Mouse (Mus musculus) urinary bladder, postnatal 4 days (tissue): Measurements from ENCODE around the gene Cd276.
A peak's percentile ranks its signal among the peaks of the same experiment; 100 is the strongest.
"Not testable (repeated sequence)": the region's sequence is repeated elsewhere in the genome, so short reads cannot be mapped to it uniquely, and the experiment has no call there.

Experiments used
- DNase-seq, 2 experiments: peaks; one replicate each; pipeline ENCODE4 v3.0.0; 2021 to 2022; ENCODE audit warnings: low spot score in 2 of 2

The Cd276 gene

GRCm38 (mm10) chr9:58554908-58555684 lies at the start of gene Cd276:
TSS of gene Cd276 (minus strand) at chr9:58555437.
- peak; percentile 56 to 75 for DNase-seq

GRCm38 (mm10) chr9:58595313-58595712 lies 40.1 kb upstream of the Cd276 start:
- DNase-seq, result no peak

GRCm38 (mm10) chr9:58588657-58589056 lies 33.4 kb upstream of the Cd276 start:
- no peak for DNase-seq

GRCm38 (mm10) chr9:58584323-58584722 lies 29.1 kb upstream of the Cd276 start:
- no peak for DNase-seq

- DNase-seq, result no peak
Measured at GRCm38 (mm10) chr9:58583267-58583641, 28.0 kb upstream of the Cd276 start.

GRCm38 (mm10) chr9:58582581-58583266 lies 27.5 kb upstream of the Cd276 start:
- DNase-seq, result peak in 1 of 2 experiments; percentile 67

GRCm38 (mm10) chr9:58581958-58582540 lies 26.8 kb upstream of the Cd276 start, which contains the start of gene Nptn:
TSS of gene Nptn (plus strand) at chr9:58582240.
- DNase-seq, result peak; percentile 98

GRCm38 (mm10) chr9:58581283-58581930 lies 26.2 kb upstream of the Cd276 start:
- DNase-seq, result peak in 1 of 2 experiments; percentile 26

GRCm38 (mm10) chr9:58580453-58581195 lies 25.4 kb upstream of the Cd276 start:
- DNase-seq, result not testable (repeated sequence)

- peak; percentile 73 to 92 for DNase-seq
Measured at GRCm38 (mm10) chr9:58578669-58579068, 23.4 kb upstream of the Cd276 start.

GRCm38 (mm10) chr9:58571001-58571400 lies 15.8 kb upstream of the Cd276 start:
- no peak for DNase-seq

- DNase-seq, result no peak
Measured at GRCm38 (mm10) chr9:58567682-58568081, 12.4 kb upstream of the Cd276 start.

GRCm38 (mm10) chr9:58565945-58566344 lies 10.7 kb upstream of the Cd276 start:
- DNase-seq, result not testable (repeated sequence)

- no peak for DNase-seq
Measured at GRCm38 (mm10) chr9:58560211-58560610, 5.0 kb upstream of the Cd276 start.

- DNase-seq, result no peak
Measured at GRCm38 (mm10) chr9:58557457-58558455, 2.5 kb upstream of the Cd276 start.

GRCm38 (mm10) chr9:58556627-58557026 lies 1.4 kb upstream of the Cd276 start:
- no peak for DNase-seq

- no peak for DNase-seq
Measured at GRCm38 (mm10) chr9:58555685-58556414, 613 bp upstream of the Cd276 start.

- no peak for DNase-seq
Measured at GRCm38 (mm10) chr9:58554056-58554907, 955 bp downstream of the Cd276 start.
